Mouse (Mus musculus) myocyte (in vitro differentiated cells): ENCODE results near the gene Adam12.

Experiments
- E2F4 ChIP-seq: IDR thresholded peaks from one replicate; pipeline ENCODE4 v1.6.1; 2011; ENCODE audit warnings: mild to moderate bottlenecking, control low read depth, moderate library complexity; ENCODE audit not compliant: insufficient read depth
- MAX ChIP-seq: IDR thresholded peaks from one replicate; pipeline ENCODE4 v1.6.1; 2011; ENCODE audit warnings: low read depth, mild to moderate bottlenecking, control low read depth
- POLR2A ChIP-seq: IDR thresholded peaks from one replicate; pipeline ENCODE4 v1.6.1; 2011; ENCODE audit warnings: low read depth, mild to moderate bottlenecking, control low read depth, moderate library complexity; ENCODE audit not compliant: insufficient read length
- POLR2AphosphoS2 ChIP-seq: IDR thresholded peaks from one replicate; pipeline ENCODE4 v1.6.1; 2011; ENCODE audit warnings: low read depth, control low read depth; ENCODE audit not compliant: insufficient read length
- TCF12 ChIP-seq: IDR thresholded peaks from one replicate; pipeline ENCODE4 v1.6.1; 2011; ENCODE audit warnings: mild to moderate bottlenecking, control low read depth; ENCODE audit not compliant: poor library complexity, insufficient read depth, severe bottlenecking
- TCF3 ChIP-seq: IDR thresholded peaks from one replicate; pipeline ENCODE4 v1.6.1; 2011; ENCODE audit warnings: low read depth, control low read depth; ENCODE audit not compliant: insufficient read length
- USF1 ChIP-seq: IDR thresholded peaks from one replicate; pipeline ENCODE4 v1.6.1; 2011; ENCODE audit warnings: low read depth, mild to moderate bottlenecking, control low read depth, moderate library complexity

DNA sequence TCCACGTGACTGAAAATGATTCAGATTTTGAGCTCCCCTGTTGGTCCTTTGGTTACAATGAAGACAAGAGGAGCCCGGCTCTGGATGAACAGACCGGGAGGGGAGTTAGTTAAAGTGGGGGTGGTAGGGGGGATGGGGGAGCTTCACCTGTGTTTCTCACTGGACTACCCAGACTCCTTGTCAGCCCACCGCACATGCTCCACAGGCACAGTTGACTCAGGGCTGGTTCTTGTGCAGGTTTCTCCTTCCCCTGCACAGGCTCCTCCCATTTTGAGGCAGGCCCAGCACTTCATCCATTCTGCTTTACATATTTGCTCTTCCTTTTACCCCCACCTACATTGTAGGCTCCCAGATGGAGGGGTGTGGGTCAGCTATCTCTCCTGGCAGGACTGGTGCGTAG is 369.2 kb downstream of the Adam12 start:
- TF ChIP-seq TCF12 (no peak), USF1 (no peak), POLR2A (no peak), MAX (no peak), TCF3 (no peak), E2F4 (no peak), POLR2AphosphoS2 (no peak)
